Mouse (Mus musculus): ENCODE data around the gene Med19. TPM values are rescaled to one million over a fixed set of nuclear protein-coding genes. Genes with fewer than 3 reads are reported as not detected.
A peak's percentile ranks its signal among the peaks of the same experiment; 100 is the strongest.
"Not testable (repeated sequence)": the region's sequence is repeated elsewhere in the genome, so short reads cannot be mapped to it uniquely, and the experiment has no call there.

Med19 gene
- polyA plus RNA-seq, 1 experiment from 2014 or later: 33.3 TPM

DNA sequence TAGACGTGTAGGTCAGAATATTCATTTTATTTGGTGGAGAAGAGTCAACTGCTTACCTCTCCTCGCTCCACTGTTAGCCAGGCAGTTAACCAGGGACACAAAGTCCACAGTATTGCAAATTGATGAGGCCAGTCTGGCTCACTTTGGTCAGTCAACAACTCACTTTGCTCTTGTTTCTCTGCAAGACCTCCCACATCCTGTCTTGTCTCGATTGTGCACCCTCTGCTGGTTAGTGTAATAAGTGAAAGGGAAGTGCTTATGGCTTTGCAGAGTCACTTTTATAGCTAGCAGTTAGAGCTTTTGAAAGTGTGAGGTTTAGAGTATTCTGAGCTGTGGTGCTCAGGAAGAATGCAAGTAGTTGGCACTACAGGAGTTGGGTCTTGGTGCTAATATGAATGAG is 17.9 kb upstream of the Med19 start:
- 58% methylated on average over 3 of the region's 3 CpGs for WGBS
- no peak for ATAC-seq (replicated peaks; ENCODE audit: low FRiP score, low read depth)
- H3K9me3 ChIP-seq (replicated peaks; ENCODE audit: low read length): no peaks in the 10 kb centered on the region

DNA sequence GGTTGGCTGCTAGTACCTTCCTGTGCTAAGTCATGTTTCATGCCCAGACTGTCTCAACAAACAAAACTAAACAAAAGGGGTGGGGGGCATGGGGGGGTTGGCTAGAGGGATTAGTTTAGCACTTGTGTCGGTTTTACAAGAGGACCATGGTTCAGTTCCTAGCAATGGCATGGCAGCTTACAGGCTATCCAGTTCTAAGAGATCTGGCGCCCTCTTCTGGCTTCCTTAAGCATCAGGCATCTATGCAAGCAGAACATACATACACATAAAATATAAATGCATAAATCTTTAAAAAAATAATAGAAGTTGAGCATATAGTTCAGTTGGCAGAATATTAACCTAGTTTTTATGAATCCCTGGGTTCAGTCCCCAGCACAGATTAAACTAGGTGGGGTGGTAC is 15.3 kb upstream of the Med19 start:
- Histone ChIP-seq H3K36me3 (ENCODE audit: insufficient read depth, low read length) (no peaks in the 10 kb centered on the region), H3K4me1 (replicated peaks; ENCODE audit: insufficient read depth, low read length) (no peaks in the 10 kb centered on the region), H3K27me3 (ENCODE audit: insufficient read depth, low read length) (no peaks in the 10 kb centered on the region), H3K9ac (ENCODE audit: low read depth, low read length) (no peak overlapping the region), H3K4me3 (replicated peaks; ENCODE audit: low read depth, low read length) (no peak overlapping the region), H3K27ac (no peak overlapping the region), H3K9me3 (replicated peaks; ENCODE audit: low read length) (no peaks in the 10 kb centered on the region), H3K4me2 (ENCODE audit: low read length) (no peak overlapping the region)
- ATAC-seq (replicated peaks; ENCODE audit: low FRiP score, low read depth) (no peak), DNase-seq (ENCODE audit: low spot score) (peak; percentile 62)
- TF ChIP-seq CTCF (IDR thresholded peaks at IDR 0.05; ENCODE audit: low read depth): peak; percentile 69
- 38% methylated on average over 2 of the region's 2 CpGs for WGBS

More for the DNA sequence above, 17.9 kb upstream of the Med19 start:
- Histone ChIP-seq H3K27ac (no peak overlapping the region), H3K9ac (ENCODE audit: low read depth, low read length) (no peak overlapping the region), H3K4me1 (replicated peaks; ENCODE audit: insufficient read depth, low read length) (no peaks in the 10 kb centered on the region), H3K27me3 (ENCODE audit: insufficient read depth, low read length) (no peaks in the 10 kb centered on the region), H3K36me3 (ENCODE audit: insufficient read depth, low read length) (no peaks in the 10 kb centered on the region), H3K4me2 (ENCODE audit: low read length) (no peak overlapping the region), H3K4me3 (replicated peaks; ENCODE audit: low read depth, low read length) (no peak overlapping the region)
- peak; percentile 79 for DNase-seq (ENCODE audit: low spot score)
- peak; percentile 80 for TF ChIP-seq CTCF (IDR thresholded peaks at IDR 0.05; ENCODE audit: low read depth)

DNA sequence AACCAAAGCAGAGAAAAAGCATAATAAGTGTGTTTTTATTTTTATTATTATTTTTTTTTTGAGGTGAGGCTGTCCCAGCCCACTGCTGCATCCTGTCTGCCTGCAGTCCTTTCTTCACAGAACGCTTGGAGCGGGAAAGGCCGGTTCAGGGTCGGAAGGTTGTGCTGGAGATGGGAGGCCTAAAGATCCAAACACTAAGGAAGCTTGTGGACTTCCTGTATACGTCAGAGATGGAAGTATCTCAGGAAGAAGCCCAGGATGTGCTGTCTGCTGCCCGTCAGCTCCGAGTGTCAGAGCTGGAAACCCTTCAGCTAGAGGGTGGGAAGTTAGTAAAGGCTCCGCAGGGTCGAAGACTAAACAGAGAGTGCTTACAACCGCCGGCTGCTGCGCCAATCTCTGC is 12.1 kb upstream of the Med19 start:
- ATAC-seq (replicated peaks; ENCODE audit: low FRiP score, low read depth) (no peak), DNase-seq (ENCODE audit: low spot score) (no peak)
- no peak for TF ChIP-seq CTCF (IDR thresholded peaks at IDR 0.05; ENCODE audit: low read depth)
- Histone ChIP-seq H3K9me3 (replicated peaks; ENCODE audit: low read length) (no peaks in the 10 kb centered on the region), H3K27ac (no peak overlapping the region), H3K4me3 (replicated peaks; ENCODE audit: low read depth, low read length) (no peak overlapping the region), H3K27me3 (ENCODE audit: insufficient read depth, low read length) (no peaks in the 10 kb centered on the region), H3K4me1 (replicated peaks; ENCODE audit: insufficient read depth, low read length) (peaks cover 12% of the 10 kb centered on the region; the same call in 1 of the 2 replicates), H3K9ac (ENCODE audit: low read depth, low read length) (no peak overlapping the region), H3K4me2 (ENCODE audit: low read length) (no peak overlapping the region), H3K36me3 (ENCODE audit: insufficient read depth, low read length) (no peaks in the 10 kb centered on the region)
- 61% methylated on average over 12 of the region's 12 CpGs for WGBS

DNA sequence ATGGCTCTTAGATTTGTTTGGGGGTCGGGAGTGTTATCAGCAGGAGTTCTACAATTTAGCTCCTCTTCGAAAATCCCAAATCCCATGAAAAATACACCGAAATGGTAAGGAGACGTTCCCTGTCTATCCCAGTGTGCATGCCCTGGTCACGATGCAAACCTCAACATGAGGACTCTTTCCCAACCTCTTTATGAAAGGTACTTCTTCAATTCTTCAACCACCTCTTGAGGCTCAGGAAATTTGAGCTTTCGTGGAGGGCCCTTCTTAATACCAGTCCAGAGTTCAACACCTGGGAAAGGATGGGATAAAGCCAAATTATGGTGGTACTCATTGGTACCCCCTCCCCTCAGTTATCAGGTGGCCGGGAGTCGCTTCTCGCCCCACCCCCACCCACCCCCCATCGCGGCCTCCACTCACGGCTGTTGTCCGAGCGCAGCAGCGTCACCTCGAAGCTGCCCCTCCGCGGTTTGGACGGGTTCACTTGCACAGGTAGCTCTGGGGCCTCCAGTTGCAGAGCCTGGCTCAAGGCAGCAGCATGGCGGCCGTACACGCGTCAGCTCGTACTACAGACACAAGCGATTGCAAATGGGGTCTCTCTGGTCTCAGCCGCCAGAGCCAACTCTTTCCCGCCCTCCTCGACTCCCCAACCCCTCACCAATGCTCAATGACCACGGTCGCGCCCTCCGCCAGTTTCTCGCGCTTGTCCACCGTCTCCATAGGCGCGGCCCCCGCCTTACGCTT is 8.2 kb upstream of the Med19 start:
- no peak for TF ChIP-seq CTCF (IDR thresholded peaks at IDR 0.05; ENCODE audit: low read depth)

DNA sequence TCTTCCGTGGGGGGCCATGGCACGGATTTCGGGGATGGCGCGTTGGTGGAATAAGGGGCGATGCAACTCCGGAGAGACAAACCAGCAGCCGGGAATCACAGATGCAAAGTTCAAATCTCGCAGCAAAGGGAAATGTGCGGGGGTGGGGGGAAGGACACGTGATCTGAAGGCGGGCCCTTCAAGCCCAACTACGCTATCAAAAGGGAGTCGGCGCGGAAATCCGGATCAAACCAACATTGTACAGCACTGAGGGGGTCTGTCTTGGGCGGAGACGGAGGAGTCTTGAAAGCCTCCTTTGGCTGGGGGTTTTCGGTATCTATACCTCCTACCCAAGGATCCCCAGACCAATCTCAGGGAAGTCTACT is 7.7 kb upstream of the Med19 start, which contains the start of gene Selenoh:
Selenoh (minus strand) TSS at position 202 of the 365 bp plus-strand sequence.
- Histone ChIP-seq H3K27ac (peak within 1 kb of the TSS; percentile 92), H3K9ac (ENCODE audit: low read depth, low read length) (peak within 1 kb of the TSS; percentile 94), H3K4me2 (ENCODE audit: low read length) (peak within 1 kb of the TSS; percentile 88), H3K36me3 (ENCODE audit: insufficient read depth, low read length) (peaks cover 27% of the 10 kb centered on the region), H3K4me3 (replicated peaks; ENCODE audit: low read depth, low read length) (peak within 1 kb of the TSS; percentile 98), H3K27me3 (ENCODE audit: insufficient read depth, low read length) (no peaks in the 10 kb centered on the region), H3K4me1 (replicated peaks; ENCODE audit: insufficient read depth, low read length) (peaks cover 12% of the 10 kb centered on the region; the same call in 1 of the 2 replicates), H3K9me3 (replicated peaks; ENCODE audit: low read length) (no peaks in the 10 kb centered on the region)
- TF ChIP-seq CTCF (IDR thresholded peaks at IDR 0.05; ENCODE audit: low read depth): no peak
- DNase-seq (ENCODE audit: low spot score) (peak; percentile 97), ATAC-seq (replicated peaks; ENCODE audit: low FRiP score, low read depth) (peak; percentile 93)
- under 1% methylated on average over 20 of the region's 20 CpGs for WGBS

More for the DNA sequence above, 8.2 kb upstream of the Med19 start:
- Histone ChIP-seq H3K4me2 (ENCODE audit: low read length) (peak overlapping the region; percentile 88), H3K9me3 (replicated peaks; ENCODE audit: low read length) (no peaks in the 10 kb centered on the region), H3K27me3 (ENCODE audit: insufficient read depth, low read length) (no peaks in the 10 kb centered on the region), H3K27ac (peak overlapping the region; percentile 92), H3K36me3 (ENCODE audit: insufficient read depth, low read length) (peaks cover 21% of the 10 kb centered on the region), H3K9ac (ENCODE audit: low read depth, low read length) (peak overlapping the region; percentile 94), H3K4me3 (replicated peaks; ENCODE audit: low read depth, low read length) (peak overlapping the region; percentile 98), H3K4me1 (replicated peaks; ENCODE audit: insufficient read depth, low read length) (peaks cover 12% of the 10 kb centered on the region; the same call in 1 of the 2 replicates)
- ATAC-seq (replicated peaks; ENCODE audit: low FRiP score, low read depth) (peak; percentile 74), DNase-seq (ENCODE audit: low spot score) (peak; percentile 47)
- WGBS: 3% methylated on average over 39 of the region's 39 CpGs

DNA sequence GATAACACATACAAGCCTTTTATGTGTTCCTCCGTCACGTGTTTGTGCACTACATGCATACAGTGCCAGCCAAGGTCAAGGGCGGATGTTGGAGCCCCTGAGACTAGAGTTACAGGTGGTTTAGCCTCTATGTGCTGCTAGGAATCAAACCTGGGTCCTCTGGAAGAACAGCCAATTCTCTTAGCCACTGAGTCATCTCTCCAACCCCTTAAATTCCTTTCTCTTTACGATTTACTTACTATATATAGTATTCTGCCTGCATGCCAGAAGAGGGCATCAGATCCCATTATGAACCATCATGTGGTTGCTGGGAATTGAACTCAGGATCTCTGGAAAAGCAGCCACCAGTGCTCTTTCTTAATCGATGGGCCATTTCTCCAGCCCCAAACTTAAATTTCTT is 6.7 kb upstream of the Med19 start:
- H3K4me3 ChIP-seq (replicated peaks; ENCODE audit: low read depth, low read length); ATAC-seq (replicated peaks; ENCODE audit: low FRiP score, low read depth); H3K27me3 ChIP-seq (ENCODE audit: insufficient read depth, low read length); H3K4me2 ChIP-seq (ENCODE audit: low read length); H3K27ac ChIP-seq; H3K9me3 ChIP-seq (replicated peaks; ENCODE audit: low read length); H3K9ac ChIP-seq (ENCODE audit: low read depth, low read length): not testable (repeated sequence)
- Histone ChIP-seq H3K36me3 (ENCODE audit: insufficient read depth, low read length) (peaks cover 27% of the 10 kb centered on the region), H3K4me1 (replicated peaks; ENCODE audit: insufficient read depth, low read length) (peaks cover 12% of the 10 kb centered on the region; the same call in 1 of the 2 replicates)
- WGBS: 52% methylated on average over 4 of the region's 5 CpGs
- DNase-seq (ENCODE audit: low spot score): peak; percentile 44

Data from kidney, postnatal 0 days (tissue).